Mouse (Mus musculus) cerebellum, adult 2 months (tissue): ENCODE measurements around the gene Grik1.

Experiments used
- CTCF ChIP-seq: fragments of 200-500 bp; IDR thresholded peaks from 2 replicates; pipeline ENCODE4 v1.5.1; 2011; ENCODE audit warnings: low read depth, mild to moderate bottlenecking, control low read depth, low read length, moderate library complexity, borderline replicate concordance; ENCODE audit not compliant: insufficient read depth
- POLR2A ChIP-seq: fragments of 200-500 bp; IDR thresholded peaks from 2 replicates; pipeline ENCODE4 v1.6.1; 2011; ENCODE audit warnings: low read length, control low read depth, borderline replicate concordance; ENCODE audit not compliant: insufficient read depth

DNA sequence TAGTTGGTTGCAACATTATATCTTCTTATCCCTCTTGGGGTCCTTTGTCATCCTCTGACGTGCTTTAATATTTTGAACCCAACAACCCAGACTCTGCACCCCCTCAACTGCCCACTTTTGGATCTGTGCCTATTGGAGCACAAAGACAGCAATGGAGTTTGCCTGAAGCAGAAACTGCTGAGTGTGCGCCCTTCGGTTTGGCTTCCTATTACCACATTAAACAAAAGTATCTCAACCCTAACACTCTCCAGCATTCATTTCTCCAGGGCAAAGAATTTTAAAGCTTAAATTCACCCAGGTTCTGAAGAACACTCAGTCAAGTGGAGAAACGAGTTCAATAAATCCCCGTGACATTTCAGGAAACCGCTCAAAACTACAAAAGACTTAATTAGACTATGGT, 318.2 kb downstream of the Grik1 start:
- TF ChIP-seq CTCF (no peak), POLR2A (no peak)
